ENCODE assay signal across 15 mouse cellular contexts in genomic region chr7:49604965-49605795, GRCm38 (mm10). TPM values are rescaled to one million over a fixed set of nuclear protein-coding genes. Genes with fewer than 3 reads are reported as not detected.
DNase-seq lines count a peak whose midpoint lies in the region.
"Had no signal": no experiment of that assay in that cellular context is flagged by ENCODE, and none has a peak within 500 bp of the region (broad histone marks: within the 10 kb centered on the region; RNA-seq: fewer than 3 reads in every experiment).

No protein-coding gene starts in this region.

- peak; percentile 65 for DNase-seq in kidney, adult 11 months
- DNase-seq in kidney, postnatal 14 days, result no peak
- peak; percentile 42 for DNase-seq in ZHBTc4 (ENCODE audit: low read depth, low spot score)
- peak; percentile 37 to 41 for DNase-seq in adrenal gland, postnatal 36 days
- peak; percentile 78 to 80 for DNase-seq in lung, adult 18-20 months
- no peak for DNase-seq in neural tube, embryonic 10.5 days (ENCODE audit: extremely low spot score, low spot score)
- no peak for DNase-seq in frontal cortex, postnatal 10 days (ENCODE audit: low spot score in 2 of 2)
- DNase-seq in thymus, postnatal 10 days (ENCODE audit: low spot score in 2 of 2), result no peak
- DNase-seq: embryo, embryonic 11 days; gastrocnemius, adult 2 months; left cerebral cortex, postnatal 4 days; lung, embryonic 14.5 days; right cerebral cortex, postnatal 25 days had no signal

RNA-seq across cellular contexts. Expression of gene Dbx1, which starts 31.5 kb away (rescaled TPM):
- not detected for total RNA-seq in adrenal gland, postnatal 36 days (2021)
- total RNA-seq: ES-E14; gastrocnemius, adult 2 months; layer of hippocampus, adult 18-20 months; left cerebral cortex, postnatal 4 days had no signal

Comparison
In these comparisons a context has a peak if more than half of its experiments do, and no peak if none do; other contexts are left out.
1. DNase-seq: peak in kidney, adult 11 months (single experiment), ZHBTc4 (single experiment), adrenal gland, postnatal 36 days (2 of 2) and lung, adult 18-20 months (2 of 2); none in kidney, postnatal 14 days (single experiment), neural tube, embryonic 10.5 days (single experiment), frontal cortex, postnatal 10 days (0 of 2) and thymus, postnatal 10 days (0 of 2).